Mouse (Mus musculus): ENCODE data around the gene Slain2.
"Not testable (repeated sequence)": the region's sequence is repeated elsewhere in the genome, so short reads cannot be mapped to it uniquely, and the experiment has no call there.

Gene Slain2

GRCm38 (mm10) chr5:72899255-72899654 is 14.8 kb upstream of the Slain2 start:
- DNase-seq (ENCODE audit: inconsistent ontology term), result no peak

- DNase-seq (ENCODE audit: inconsistent ontology term), result no peak
These were observed 12.2 kb upstream of the Slain2 start for GRCm38 (mm10) chr5:72901866-72902265.

GRCm38 (mm10) chr5:72902312-72902711 is 11.8 kb upstream of the Slain2 start:
- peak; percentile 68 for DNase-seq (ENCODE audit: inconsistent ontology term)

DNA sequence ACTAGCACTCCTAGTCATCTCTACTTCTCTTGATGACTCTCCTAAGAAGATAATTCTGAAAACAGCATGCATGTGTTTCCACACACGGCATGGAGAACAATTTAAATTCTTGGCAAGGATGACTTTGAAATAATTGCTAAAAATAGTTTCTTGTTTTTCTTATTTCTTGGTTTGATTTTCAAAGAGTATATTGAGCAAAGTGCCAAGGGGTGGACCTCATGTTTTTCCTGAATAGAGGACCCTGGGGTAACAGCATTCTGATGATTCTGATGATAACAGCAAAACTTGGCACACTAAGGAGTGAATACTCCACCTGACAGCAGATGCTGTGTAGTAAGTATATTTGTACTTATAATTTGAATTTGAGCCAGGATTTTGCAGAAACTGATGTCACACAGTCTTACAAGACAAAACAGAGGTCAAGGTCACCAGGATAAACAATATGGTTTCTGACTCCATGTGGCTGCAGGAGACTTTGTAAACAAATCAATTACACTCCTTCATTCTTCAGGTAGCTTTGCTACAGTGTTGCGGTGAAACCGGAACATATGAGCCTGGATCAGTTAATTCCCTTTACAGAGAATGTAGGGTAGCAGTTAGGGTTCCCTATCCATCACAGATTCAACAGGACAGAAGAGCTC is 11.1 kb upstream of the Slain2 start:
- DNase-seq (ENCODE audit: inconsistent ontology term), result peak; percentile 36

DNA sequence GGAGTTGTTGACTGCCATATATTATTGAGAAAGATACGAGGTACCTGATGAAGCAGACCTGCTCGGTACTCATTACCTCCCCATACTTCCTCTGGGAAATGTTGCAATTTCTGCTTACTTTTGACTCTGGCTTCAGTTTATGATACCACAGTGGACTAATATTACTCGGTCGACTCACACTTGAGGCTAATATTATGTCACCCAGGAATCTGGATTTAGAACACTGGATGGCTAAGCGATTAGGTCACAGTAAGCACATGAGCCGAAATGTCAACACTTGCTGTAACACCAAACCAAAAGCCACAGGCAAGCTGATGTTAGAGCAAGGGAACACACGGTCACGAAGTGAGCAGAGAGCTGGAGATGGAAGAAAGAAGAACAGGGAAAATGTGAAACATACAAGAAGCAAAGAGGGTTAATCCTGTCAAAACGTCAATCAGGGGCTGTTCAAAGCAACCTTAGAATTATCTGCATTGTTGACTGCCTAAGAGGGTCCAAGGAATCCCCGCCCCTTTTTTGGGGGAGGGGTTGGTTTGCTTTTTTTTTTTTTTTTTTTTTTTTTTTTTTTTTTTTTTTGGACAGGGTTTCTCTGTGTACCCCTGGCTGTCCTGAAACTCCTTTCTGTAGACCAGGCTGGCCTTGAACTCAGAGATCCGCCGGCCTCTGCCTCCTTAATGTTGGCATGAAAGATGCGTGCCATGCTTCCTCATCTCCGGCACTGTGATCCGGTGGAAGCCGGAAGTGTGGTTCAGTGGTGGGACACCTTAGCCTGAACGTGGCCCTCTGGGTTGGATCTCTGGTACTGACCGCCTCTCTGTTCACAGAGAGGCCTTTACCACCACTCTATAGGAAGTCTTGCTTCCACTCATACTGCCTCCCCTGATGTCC is 9.0 kb upstream of the Slain2 start:
- peak; percentile 73 for DNase-seq (ENCODE audit: inconsistent ontology term)

GRCm38 (mm10) chr5:72907402-72907801 is 6.7 kb upstream of the Slain2 start:
- no peak for DNase-seq (ENCODE audit: inconsistent ontology term)

DNA sequence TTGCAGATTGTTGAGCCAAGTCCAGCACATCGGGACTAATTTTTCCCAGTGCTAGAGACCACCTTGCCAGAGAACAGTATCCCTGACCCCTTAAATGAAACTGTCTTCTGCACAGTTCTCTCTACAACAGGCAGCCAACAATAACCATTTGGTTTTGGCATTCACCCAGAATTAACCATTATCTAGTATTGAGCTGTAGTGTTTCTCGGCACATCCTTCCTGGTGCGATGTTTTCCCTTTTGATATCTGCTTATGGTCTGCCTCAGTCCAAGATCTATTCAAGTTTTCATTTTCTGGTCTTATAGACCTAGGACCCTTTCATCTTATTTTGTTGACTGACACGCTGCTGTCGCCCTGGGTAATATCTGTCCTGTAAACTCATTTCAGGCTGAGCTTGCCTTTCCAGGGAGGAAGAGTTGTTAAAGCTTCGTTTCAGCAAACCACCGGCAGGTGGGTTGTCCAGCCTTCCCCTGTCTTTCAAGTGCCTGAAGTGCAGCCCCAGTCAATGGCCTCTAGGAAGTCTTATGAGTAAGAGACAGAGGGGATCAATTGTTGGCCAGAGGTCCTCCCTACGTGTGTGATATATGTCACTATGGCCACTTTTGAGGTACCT is 5.7 kb upstream of the Slain2 start:
- no peak for DNase-seq (ENCODE audit: inconsistent ontology term)

DNA sequence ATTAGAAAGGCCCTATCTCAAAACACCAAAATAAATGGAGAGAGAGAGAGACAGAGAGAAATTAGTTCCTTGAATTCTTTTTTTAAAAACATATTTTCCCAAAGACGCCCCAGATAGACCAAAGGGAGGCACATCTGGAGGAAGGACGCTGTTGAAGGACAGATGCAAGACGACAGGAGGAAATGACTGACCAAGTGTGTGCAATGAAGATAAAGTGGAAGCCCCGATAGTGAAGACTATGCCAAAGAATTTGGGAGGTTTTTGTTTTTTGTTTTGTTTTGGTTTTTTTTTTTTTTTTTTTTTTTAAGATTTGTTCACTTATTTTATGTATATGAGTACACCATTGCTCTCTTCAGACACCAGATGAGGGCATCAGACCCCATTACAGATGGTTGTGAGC is 4.7 kb upstream of the Slain2 start:
- DNase-seq (ENCODE audit: inconsistent ontology term), result no peak

DNA sequence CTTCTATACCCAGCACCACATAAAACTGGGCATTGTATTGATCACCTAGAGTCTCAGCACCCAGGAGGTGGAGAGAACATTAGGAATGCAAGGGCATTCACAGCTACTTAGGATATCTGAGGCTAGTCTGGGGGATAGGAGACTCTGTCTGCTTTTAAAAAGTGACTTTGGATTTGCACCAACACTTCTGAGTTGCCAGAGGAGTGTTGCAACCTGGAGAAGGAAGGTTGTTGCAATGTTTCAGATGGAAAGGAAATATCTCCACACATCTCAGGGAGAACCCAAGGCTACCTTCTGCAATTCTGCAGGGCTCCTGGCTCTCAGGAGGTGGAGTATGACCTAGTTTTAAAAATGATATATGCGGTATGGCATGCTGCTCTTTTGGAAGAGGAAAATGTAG is 3.7 kb upstream of the Slain2 start:
- no peak for DNase-seq (ENCODE audit: inconsistent ontology term)

GRCm38 (mm10) chr5:72911284-72911683 is 2.8 kb upstream of the Slain2 start:
- DNase-seq (ENCODE audit: inconsistent ontology term), result no peak

DNA sequence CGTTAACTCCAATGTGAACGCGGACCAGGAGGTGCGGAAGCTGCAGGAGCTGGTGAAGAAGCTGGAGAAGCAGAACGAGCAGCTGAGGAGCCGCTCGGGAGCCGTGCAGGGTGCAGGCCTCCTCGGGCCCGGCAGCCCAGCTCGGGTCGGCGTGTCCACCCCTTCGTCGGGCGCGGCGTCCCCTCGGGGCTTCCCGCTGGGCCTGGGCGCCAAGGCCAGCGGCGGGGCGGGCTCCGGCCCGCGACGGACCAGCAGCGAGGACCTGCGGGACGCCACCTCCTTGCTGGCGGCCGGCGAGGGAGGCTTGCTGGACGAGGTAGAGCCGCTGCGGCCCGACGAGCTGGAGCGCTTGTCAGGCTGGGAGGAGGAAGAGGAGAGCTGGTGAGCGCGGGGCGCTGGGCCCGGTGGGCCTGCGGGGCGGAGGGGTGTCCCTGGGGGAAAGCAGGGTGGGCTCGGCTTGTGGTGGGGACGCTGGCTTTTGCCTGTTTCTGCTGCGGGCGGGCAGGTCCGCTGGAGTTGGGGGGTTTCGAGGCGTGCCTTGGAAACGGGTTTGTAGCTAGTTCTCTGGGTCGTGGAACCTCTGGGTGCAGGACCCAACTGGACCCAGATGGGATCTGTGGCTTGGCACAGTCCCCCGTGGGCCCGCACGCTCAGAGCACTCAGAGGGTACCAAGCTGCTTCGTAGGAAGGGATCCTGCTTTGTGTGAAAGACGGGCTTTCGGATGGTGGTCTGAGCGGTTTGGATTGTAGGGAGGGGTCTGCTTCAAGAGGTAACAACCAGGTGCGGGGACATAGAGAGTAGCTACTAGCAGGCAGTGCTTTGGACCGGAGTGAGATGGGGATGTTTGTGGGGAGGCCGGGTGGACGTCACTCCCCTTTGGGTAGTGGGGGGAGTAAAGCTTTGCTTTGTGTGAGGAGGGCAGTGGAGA is 793 bp downstream of the Slain2 start:
- DNase-seq (ENCODE audit: inconsistent ontology term), result peak; percentile 55

DNA sequence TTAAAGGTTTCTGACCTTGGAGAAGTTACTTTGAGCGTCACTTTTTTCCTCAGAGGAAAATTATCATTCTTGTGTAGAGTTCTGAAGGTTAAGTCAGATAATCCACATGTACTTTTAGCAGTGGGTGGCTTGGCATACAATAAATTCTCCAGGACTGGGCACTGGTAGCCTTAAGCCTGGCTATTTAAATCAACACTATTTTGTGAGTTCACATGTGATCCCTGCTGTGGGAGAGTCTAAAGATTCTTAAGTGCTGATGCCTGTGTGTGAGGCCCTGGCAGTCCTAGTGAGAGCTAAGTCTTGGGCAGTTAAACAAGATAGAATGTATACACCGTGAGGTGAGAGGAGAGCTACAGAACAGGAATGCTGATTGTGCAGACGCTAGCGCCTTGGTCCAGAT is 1.9 kb downstream of the Slain2 start:
- peak; percentile 24 for DNase-seq (ENCODE audit: inconsistent ontology term)

GRCm38 (mm10) chr5:72916851-72917250 is 2.7 kb downstream of the Slain2 start:
- DNase-seq (ENCODE audit: inconsistent ontology term), result no peak

DNA sequence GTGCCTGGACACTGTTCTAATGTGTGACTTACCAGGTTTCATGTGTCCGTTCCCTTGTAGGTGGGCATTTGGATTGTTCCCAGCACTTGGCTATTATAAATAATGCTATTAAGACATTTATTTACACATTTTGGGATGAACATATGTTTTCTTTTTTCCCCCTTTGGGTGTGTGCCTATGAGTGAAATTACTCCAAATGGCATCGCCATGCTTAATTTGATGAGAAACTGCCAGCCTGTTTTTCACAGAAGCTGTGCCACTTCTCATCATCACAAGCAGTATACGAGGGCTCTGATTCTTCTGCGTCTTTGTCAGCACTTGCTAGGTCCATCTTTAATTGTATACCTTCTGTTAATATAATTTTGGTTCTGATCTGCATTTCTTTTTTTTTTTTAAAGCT is 6.3 kb downstream of the Slain2 start:
- no peak for DNase-seq (ENCODE audit: inconsistent ontology term)

GRCm38 (mm10) chr5:72921171-72921570 is 7.1 kb downstream of the Slain2 start:
- DNase-seq (ENCODE audit: inconsistent ontology term), result peak; percentile 30

DNA sequence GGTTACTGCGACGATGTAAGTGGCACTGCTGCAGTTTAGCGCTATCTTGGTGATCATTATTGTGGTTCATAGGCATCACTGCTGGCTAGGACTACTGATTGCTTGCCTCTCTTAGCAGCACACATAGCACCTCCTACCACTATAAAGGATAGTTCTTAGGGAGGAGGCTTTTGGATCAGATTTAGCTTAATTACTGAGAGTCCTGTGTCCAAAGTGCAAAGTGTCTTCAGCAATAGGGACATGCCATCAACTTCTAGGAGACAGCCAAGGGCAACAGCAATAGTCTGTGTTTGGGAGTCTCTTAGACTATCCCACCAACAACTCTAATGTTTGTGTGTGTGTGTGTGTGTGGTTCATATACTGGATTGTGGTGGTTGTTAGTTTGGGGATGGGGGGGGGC is 8.7 kb downstream of the Slain2 start:
- no peak for DNase-seq (ENCODE audit: inconsistent ontology term)

GRCm38 (mm10) chr5:72927074-72927473 is 13.0 kb downstream of the Slain2 start:
- no peak for DNase-seq (ENCODE audit: inconsistent ontology term)

DNA sequence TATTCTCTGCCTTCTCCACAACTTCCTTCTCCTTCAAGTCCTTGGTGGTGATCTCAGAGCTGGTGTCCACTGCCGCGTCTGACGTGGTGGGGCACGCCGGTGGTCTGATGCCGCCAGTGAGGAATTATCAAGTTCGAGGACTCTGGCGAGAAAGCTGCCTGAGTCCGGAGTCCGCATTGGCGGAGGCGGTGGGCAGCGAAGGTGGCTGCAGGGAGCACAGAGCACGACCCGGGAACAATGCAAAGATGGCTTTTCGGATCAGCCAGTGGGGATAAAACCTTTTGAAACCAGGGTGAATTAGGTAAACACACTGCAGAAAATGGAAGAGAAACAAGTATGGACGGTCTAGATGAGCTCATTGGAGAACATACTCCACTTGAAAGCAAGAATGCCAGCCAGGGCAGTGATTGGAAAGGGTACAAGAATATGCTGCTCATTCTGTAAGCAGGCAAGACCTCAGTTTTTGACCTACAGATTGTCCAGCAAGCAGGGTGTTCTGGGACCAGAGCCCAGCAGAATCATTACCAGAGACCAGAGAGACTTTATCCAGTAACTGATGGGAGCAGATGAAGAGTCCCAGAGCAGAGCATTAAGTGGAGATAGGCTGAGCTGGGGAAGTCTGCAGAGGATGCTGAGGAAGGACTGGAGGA is 19.0 kb downstream of the Slain2 start:
- DNase-seq (ENCODE audit: inconsistent ontology term), result no peak

DNA sequence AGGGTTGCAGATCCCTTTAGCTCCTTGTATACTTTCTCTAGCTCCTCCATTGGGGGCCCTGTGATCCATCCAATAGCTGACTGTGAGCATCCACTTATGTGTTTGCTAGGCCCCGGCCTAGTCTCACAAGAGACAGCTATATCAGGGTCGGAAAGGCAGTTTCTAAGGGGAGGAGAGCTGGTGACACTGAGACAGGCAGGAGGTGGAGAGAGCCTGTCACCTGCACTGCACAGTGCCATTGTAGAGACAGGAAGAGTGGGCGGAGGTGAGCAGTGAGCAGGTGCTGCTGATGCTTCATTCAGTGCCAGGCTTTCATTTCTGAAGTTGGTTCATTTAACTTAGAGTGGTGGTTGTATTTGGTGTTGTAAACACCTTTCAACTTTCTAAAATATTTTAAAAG is 24.3 kb downstream of the Slain2 start:
- not testable (repeated sequence) for DNase-seq (ENCODE audit: inconsistent ontology term)

GRCm38 (mm10) chr5:72939311-72939710 is 25.2 kb downstream of the Slain2 start:
- no peak for DNase-seq (ENCODE audit: inconsistent ontology term)

GRCm38 (mm10) chr5:72940906-72941432 is 26.9 kb downstream of the Slain2 start:
- DNase-seq (ENCODE audit: inconsistent ontology term), result no peak
